Mouse (Mus musculus): ENCODE measurements around the gene Rplp1. TPM values are rescaled to one million over a fixed set of nuclear protein-coding genes. Genes with fewer than 3 reads are reported as not detected.

The Rplp1 gene
- polyA plus RNA-seq, 1 experiment: 1,808 TPM

DNA sequence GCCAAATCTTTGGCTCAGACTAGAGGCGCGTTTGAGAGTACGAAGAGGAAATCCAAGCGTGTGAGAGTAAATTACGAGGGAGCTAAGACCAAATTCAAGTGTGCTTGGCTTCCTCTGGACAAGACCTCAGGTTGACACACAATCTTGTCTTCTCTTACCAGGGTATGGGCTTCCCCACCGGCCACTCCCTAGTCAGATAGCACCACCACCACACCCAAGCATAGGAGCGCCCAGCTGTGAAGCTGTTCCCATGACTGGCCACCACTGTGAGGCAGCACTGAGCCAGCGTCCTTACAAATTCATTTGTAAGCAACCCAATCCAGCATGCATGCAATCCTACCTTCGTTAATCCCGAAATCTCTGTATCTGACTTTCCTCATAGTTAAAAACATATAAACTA, 7.4 kb downstream of the Rplp1 start:
- Histone ChIP-seq H3K27ac (ENCODE audit: control insufficient read depth, insufficient read depth, low read depth, low read length) (no peak overlapping the region), H3K27me3 (ENCODE audit: control insufficient read depth, insufficient read depth, low read length) (no peaks in the 10 kb centered on the region), H3K4me3 (ENCODE audit: control insufficient read depth, low read depth, low read length) (no peak overlapping the region), H3K36me3 (ENCODE audit: control insufficient read depth, insufficient read depth, low read length) (no peaks in the 10 kb centered on the region; the same call in 1 of the 2 replicates), H3K4me1 (ENCODE audit: control insufficient read depth, insufficient read depth, low read length) (no peaks in the 10 kb centered on the region; the same call in 1 of the 2 replicates)
- TF ChIP-seq POLR2A (IDR thresholded peaks at IDR 0.05; ENCODE audit: control insufficient read depth, low read depth, low read length): no peak
- TF ChIP-seq CTCF (IDR thresholded peaks at IDR 0.05; ENCODE audit: control insufficient read depth, insufficient read depth, insufficient replicate concordance, low read depth, low read length): peak; percentile 54; the same call in 1 of the 2 replicates

DNA sequence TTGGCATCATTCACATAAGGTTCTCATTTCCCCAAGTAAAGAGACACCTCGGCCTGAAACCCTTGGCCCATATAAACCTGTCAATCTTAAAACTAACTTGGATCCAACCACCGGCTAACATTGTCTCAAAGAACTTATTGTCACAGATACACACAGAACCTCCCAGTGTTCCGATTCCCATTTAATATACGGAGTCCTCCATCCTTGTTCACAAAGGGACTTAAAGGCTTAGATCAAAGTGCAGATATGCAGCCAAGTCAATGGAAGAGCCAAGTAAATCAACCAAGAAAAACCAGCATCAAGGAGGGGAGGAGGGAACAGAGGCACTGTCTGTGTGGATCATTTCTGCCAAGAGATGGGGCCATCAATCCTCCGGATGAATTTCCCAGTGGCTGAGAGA, 8.8 kb downstream of the Rplp1 start:
- no peaks in the 10 kb centered on the region; the same call in 1 of the 2 replicates for H3K4me1 ChIP-seq (ENCODE audit: control insufficient read depth, insufficient read depth, low read length)
- H3K36me3 ChIP-seq (ENCODE audit: control insufficient read depth, insufficient read depth, low read length): no peaks in the 10 kb centered on the region
- H3K27ac ChIP-seq (ENCODE audit: control insufficient read depth, insufficient read depth, low read depth, low read length): no peak overlapping the region
- no peak for TF ChIP-seq CTCF (IDR thresholded peaks at IDR 0.05; ENCODE audit: control insufficient read depth, insufficient read depth, insufficient replicate concordance, low read depth, low read length)
- no peaks in the 10 kb centered on the region for H3K27me3 ChIP-seq (ENCODE audit: control insufficient read depth, insufficient read depth, low read length)
- no peak overlapping the region for H3K4me3 ChIP-seq (ENCODE audit: control insufficient read depth, low read depth, low read length)

DNA sequence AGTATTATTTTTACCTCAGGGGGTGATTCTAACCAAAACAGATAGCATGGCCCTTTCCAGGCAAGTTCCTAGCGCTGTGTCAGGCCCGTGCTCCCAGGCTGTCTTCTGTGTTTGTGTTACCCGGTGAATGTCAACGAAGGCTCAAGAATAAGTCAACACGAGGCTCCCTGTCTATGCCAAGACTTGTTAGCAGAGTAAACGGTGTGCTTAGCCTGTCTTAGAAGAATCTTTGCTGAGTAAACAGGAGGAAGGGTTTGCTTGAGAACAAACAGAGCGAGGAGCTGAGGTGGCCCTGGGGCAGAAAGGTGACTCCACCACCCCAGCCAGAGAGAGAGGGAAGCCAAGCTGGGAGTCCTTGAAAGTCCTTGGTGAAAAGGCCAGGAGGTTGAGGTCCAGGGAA, 10.1 kb downstream of the Rplp1 start:
- Histone ChIP-seq H3K36me3 (ENCODE audit: control insufficient read depth, insufficient read depth, low read length) (no peaks in the 10 kb centered on the region), H3K27ac (ENCODE audit: control insufficient read depth, insufficient read depth, low read depth, low read length) (no peak overlapping the region), H3K27me3 (ENCODE audit: control insufficient read depth, insufficient read depth, low read length) (no peaks in the 10 kb centered on the region), H3K4me3 (ENCODE audit: control insufficient read depth, low read depth, low read length) (no peak overlapping the region), H3K4me1 (ENCODE audit: control insufficient read depth, insufficient read depth, low read length) (no peaks in the 10 kb centered on the region; the same call in 1 of the 2 replicates)
- no peak for TF ChIP-seq CTCF (IDR thresholded peaks at IDR 0.05; ENCODE audit: control insufficient read depth, insufficient read depth, insufficient replicate concordance, low read depth, low read length)
- no peak for TF ChIP-seq POLR2A (IDR thresholded peaks at IDR 0.05; ENCODE audit: control insufficient read depth, low read depth, low read length)

DNA sequence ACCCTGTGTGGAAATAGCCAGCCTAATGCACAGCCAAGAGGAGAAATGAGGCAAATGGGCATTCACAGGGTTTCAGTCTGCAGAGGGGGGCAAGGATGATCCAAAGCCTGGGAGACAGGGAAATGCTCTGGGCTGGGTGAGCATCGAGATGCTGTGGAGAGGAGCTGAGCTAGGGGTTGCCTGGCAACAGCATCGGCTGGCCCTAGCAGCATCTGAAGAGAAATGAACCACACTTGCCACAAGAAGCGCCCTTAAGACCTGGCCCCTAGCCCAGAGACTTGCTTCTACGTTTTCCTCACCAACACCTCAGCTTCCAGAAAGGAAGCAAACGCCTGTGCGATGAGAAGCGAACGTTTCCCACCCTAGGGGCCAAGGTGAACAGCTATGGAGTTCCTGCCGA, 11.9 kb downstream of the Rplp1 start:
- Histone ChIP-seq H3K4me1 (ENCODE audit: control insufficient read depth, insufficient read depth, low read length) (no peaks in the 10 kb centered on the region; the same call in 1 of the 2 replicates), H3K36me3 (ENCODE audit: control insufficient read depth, insufficient read depth, low read length) (no peaks in the 10 kb centered on the region), H3K27ac (ENCODE audit: control insufficient read depth, insufficient read depth, low read depth, low read length) (no peak overlapping the region), H3K4me3 (ENCODE audit: control insufficient read depth, low read depth, low read length) (no peak overlapping the region), H3K27me3 (ENCODE audit: control insufficient read depth, insufficient read depth, low read length) (no peaks in the 10 kb centered on the region)
- no peak for TF ChIP-seq CTCF (IDR thresholded peaks at IDR 0.05; ENCODE audit: control insufficient read depth, insufficient read depth, insufficient replicate concordance, low read depth, low read length)
- TF ChIP-seq POLR2A (IDR thresholded peaks at IDR 0.05; ENCODE audit: control insufficient read depth, low read depth, low read length): no peak

DNA sequence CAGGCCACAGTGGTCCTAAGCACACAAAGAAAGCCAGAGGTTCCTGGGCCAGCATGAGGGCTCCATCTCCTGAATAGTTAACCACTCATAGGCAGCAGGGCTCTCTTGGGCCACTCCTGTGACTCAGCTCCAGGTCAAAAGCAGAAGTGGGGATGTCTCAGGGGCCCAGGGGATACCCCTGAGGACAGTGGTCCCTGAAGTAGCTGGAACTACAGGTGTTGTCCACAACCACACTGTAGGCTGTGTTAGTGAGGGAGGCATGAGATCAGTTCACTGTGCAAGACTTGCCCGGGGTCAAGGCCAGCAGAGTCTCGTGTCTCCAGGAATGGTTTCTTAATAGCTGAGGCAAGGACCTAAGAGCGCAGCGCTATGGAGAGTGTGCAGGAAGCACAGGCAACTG, 12.8 kb downstream of the Rplp1 start:
- Histone ChIP-seq H3K27ac (ENCODE audit: control insufficient read depth, insufficient read depth, low read depth, low read length) (no peak overlapping the region), H3K27me3 (ENCODE audit: control insufficient read depth, insufficient read depth, low read length) (no peaks in the 10 kb centered on the region)
- no peak for TF ChIP-seq CTCF (IDR thresholded peaks at IDR 0.05; ENCODE audit: control insufficient read depth, insufficient read depth, insufficient replicate concordance, low read depth, low read length)

DNA sequence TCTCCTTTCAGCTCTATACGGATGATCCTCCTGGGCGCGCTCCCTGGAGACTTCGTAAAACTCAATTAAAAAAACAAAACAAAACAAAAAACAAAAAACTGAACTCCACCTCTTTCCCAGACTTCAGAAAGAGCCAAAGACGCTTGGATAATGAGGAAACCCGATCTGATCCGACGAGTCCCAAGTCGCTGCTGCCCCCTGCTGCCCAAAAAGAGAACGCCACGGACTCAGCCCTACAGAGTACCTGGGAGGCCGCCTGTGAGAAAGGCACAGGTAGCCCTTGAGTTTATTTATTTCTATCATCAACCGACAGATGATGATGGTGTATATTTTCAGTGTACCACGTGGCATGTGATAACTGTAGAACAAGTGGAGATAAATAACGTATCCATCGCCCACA, 14.5 kb downstream of the Rplp1 start:
- Histone ChIP-seq H3K36me3 (ENCODE audit: control insufficient read depth, insufficient read depth, low read length) (no peaks in the 10 kb centered on the region), H3K4me1 (ENCODE audit: control insufficient read depth, insufficient read depth, low read length) (no peaks in the 10 kb centered on the region; the same call in 1 of the 2 replicates), H3K4me3 (ENCODE audit: control insufficient read depth, low read depth, low read length) (peak overlapping the region; percentile 47; the same call in 1 of the 2 replicates), H3K27me3 (ENCODE audit: control insufficient read depth, insufficient read depth, low read length) (no peaks in the 10 kb centered on the region), H3K27ac (ENCODE audit: control insufficient read depth, insufficient read depth, low read depth, low read length) (no peak overlapping the region)
- TF ChIP-seq CTCF (IDR thresholded peaks at IDR 0.05; ENCODE audit: control insufficient read depth, insufficient read depth, insufficient replicate concordance, low read depth, low read length) (peak; percentile 87), POLR2A (IDR thresholded peaks at IDR 0.05; ENCODE audit: control insufficient read depth, low read depth, low read length) (no peak)

More for the DNA sequence above, 12.8 kb downstream of the Rplp1 start:
- Histone ChIP-seq H3K4me1 (ENCODE audit: control insufficient read depth, insufficient read depth, low read length) (no peaks in the 10 kb centered on the region; the same call in 1 of the 2 replicates), H3K36me3 (ENCODE audit: control insufficient read depth, insufficient read depth, low read length) (no peaks in the 10 kb centered on the region), H3K4me3 (ENCODE audit: control insufficient read depth, low read depth, low read length) (no peak overlapping the region)

DNA sequence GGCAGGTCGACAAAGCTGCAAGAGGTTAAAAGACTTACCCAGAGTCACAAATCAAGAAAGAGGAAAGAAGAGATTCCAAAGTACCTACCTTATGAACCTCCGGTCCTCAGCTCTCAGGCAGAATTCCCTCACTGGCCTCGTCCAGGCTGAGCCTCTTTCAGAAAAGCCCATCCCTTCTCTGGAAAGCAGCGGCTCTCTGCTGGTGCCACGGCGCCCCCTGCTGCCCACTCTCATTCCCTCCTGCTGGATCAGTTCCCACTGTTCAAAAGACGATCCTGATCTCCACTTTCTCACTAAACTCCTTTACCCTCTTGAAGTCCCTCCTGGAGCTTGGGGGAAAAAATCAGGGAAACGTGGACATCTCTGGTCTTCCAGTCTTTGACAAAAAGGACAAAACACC, 15.9 kb downstream of the Rplp1 start:
- no peaks in the 10 kb centered on the region; the same call in 1 of the 2 replicates for H3K4me1 ChIP-seq (ENCODE audit: control insufficient read depth, insufficient read depth, low read length)
- no peaks in the 10 kb centered on the region for H3K36me3 ChIP-seq (ENCODE audit: control insufficient read depth, insufficient read depth, low read length)
- H3K27me3 ChIP-seq (ENCODE audit: control insufficient read depth, insufficient read depth, low read length): no peaks in the 10 kb centered on the region
- H3K27ac ChIP-seq (ENCODE audit: control insufficient read depth, insufficient read depth, low read depth, low read length): no peak overlapping the region
- H3K4me3 ChIP-seq (ENCODE audit: control insufficient read depth, low read depth, low read length): no peak overlapping the region
- TF ChIP-seq POLR2A (IDR thresholded peaks at IDR 0.05; ENCODE audit: control insufficient read depth, low read depth, low read length) (no peak), CTCF (IDR thresholded peaks at IDR 0.05; ENCODE audit: control insufficient read depth, insufficient read depth, insufficient replicate concordance, low read depth, low read length) (peak; percentile 87)

DNA sequence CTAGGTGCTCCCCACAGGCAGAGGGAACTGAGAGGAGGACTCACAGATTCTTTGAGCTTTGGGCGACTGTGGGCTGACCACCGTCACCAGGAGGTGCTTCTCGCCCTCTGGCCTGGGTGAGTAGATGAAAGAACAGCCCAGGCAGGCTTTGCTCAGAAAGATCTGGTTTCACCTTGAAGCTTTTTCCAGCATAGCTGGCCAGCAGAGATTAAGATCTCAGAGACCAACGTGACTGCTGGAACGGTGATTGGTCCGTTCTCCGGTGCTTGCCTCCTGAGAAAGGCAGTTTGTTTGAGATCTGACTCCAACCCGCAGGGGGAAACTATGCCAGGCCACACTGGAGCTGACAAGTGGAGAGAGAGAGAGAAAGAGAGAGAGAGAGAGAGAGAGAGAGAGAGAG, 19.3 kb downstream of the Rplp1 start:
- Histone ChIP-seq H3K27me3 (ENCODE audit: control insufficient read depth, insufficient read depth, low read length) (no peaks in the 10 kb centered on the region), H3K4me3 (ENCODE audit: control insufficient read depth, low read depth, low read length) (no peak overlapping the region), H3K36me3 (ENCODE audit: control insufficient read depth, insufficient read depth, low read length) (no peaks in the 10 kb centered on the region), H3K27ac (ENCODE audit: control insufficient read depth, insufficient read depth, low read depth, low read length) (no peak overlapping the region), H3K4me1 (ENCODE audit: control insufficient read depth, insufficient read depth, low read length) (no peaks in the 10 kb centered on the region; the same call in 1 of the 2 replicates)
- TF ChIP-seq CTCF (IDR thresholded peaks at IDR 0.05; ENCODE audit: control insufficient read depth, insufficient read depth, insufficient replicate concordance, low read depth, low read length) (no peak), POLR2A (IDR thresholded peaks at IDR 0.05; ENCODE audit: control insufficient read depth, low read depth, low read length) (no peak)

All from testis, adult 2 months (tissue).